Mouse (Mus musculus) heart, embryonic 14.5 days (tissue): ENCODE results near the gene Mecom. TPM values are rescaled to one million over a fixed set of nuclear protein-coding genes. Genes with fewer than 3 reads are reported as not detected.

Experiments
- ATAC-seq: fragments of 200-750 bp; cut with Nextera tagmentation; 2 replicates; pipeline ENCODE4 v1.8.0; 2017; ENCODE audit warnings: low read depth, moderate TSS enrichment; ENCODE audit not compliant: insufficient number of reproducible peaks, insufficient read depth, low FRiP score
- H3K27ac ChIP-seq, 2 experiments: fragments of 200-500 bp in 1 of 2; fragments of 300-500 bp in 1 of 2; sonication (generic) in 1 of 2; replicated peaks in 1 of 2; 2 replicates each; pipeline ENCODE4 v1.5.1; 2012 to 2014; ENCODE audit warnings: low read depth in 2 of 2, low read length in 2 of 2, control low read depth in 1 of 2, mild to moderate bottlenecking in 1 of 2, mixed read lengths in 1 of 2; ENCODE audit not compliant: control insufficient read depth in 1 of 2, insufficient read depth in 1 of 2
- H3K27me3 ChIP-seq: fragments of 300-500 bp; sonication (generic); 2 replicates; pipeline ENCODE4 v1.6.1; 2014; ENCODE audit warnings: mild to moderate bottlenecking, low read length, control low read depth; ENCODE audit not compliant: control insufficient read depth, insufficient read depth
- H3K36me3 ChIP-seq: fragments of 300-500 bp; sonication (generic); 2 replicates; pipeline ENCODE4 v1.6.1; 2014; ENCODE audit warnings: mild to moderate bottlenecking, control low read depth, low read length, mixed read lengths; ENCODE audit not compliant: control insufficient read depth, insufficient read depth
- H3K4me1 ChIP-seq, 2 experiments: fragments of 200-500 bp in 1 of 2; fragments of 300-500 bp in 1 of 2; sonication (generic) in 1 of 2; 2 replicates each; pipeline ENCODE4 v1.6.1; 2012 to 2014; ENCODE audit warnings: low read length in 2 of 2, control low read depth in 1 of 2, mixed read lengths in 1 of 2; ENCODE audit not compliant: control insufficient read depth in 2 of 2, insufficient read depth in 2 of 2
- H3K4me2 ChIP-seq: fragments of 300-500 bp; sonication (generic); 2 replicates; pipeline ENCODE4 v1.6.1; 2014; ENCODE audit warnings: mild to moderate bottlenecking, low read length
- H3K4me3 ChIP-seq, 2 experiments: fragments of 200-500 bp in 1 of 2; fragments of 300-500 bp in 1 of 2; sonication (generic) in 1 of 2; 2 replicates each; pipeline ENCODE4 v1.5.1; 2012 to 2014; ENCODE audit warnings: low read length in 2 of 2, mild to moderate bottlenecking in 2 of 2, control low read depth in 1 of 2, low read depth in 1 of 2, moderate library complexity in 1 of 2; ENCODE audit not compliant: control insufficient read depth in 1 of 2, insufficient read depth in 1 of 2
- H3K9ac ChIP-seq: fragments of 300-500 bp; sonication (generic); 2 replicates; pipeline ENCODE4 v1.6.1; 2014; ENCODE audit warnings: mild to moderate bottlenecking, low read length
- H3K9me3 ChIP-seq: fragments of 300-500 bp; sonication (generic); 2 replicates; pipeline ENCODE4 v1.6.1; 2016; ENCODE audit warnings: low read length, control low read depth; ENCODE audit not compliant: control insufficient read depth
- WGBS: fragments of 180-500 bp; shearing (Covaris S2); extraction: QIAGEN DNeasy Blood & Tissue Kit; methylation state at CpG from one replicate; pipeline ENCODE4 v1.1.7; 2014; 5-methylcytosine and 5-hydroxymethylcytosine counted together
- polyA plus RNA-seq: library from polyadenylated mRNA; unstranded; fragments of >200 nt; fragmentation: Nextera tagmentation; extraction: Ambion mirVana; gene quantifications from 2 replicates; pipeline ENCODE4 v1.2.1, GENCODE M21; 2014

Gene Mecom
- polyA plus RNA-seq, 1 experiment from 2014 or later: 23.0 TPM

- no peak for ATAC-seq
- no peak overlapping the region for H3K27ac ChIP-seq
- no peak overlapping the region for H3K4me3 ChIP-seq
- H3K9me3 ChIP-seq: no peaks in the 10 kb centered on the region
- H3K4me2 ChIP-seq: no peak overlapping the region
- H3K27me3 ChIP-seq: no peaks in the 10 kb centered on the region
- 74% methylated on average over 5 of the region's 5 CpGs for WGBS
- H3K9ac ChIP-seq: no peak overlapping the region
- H3K4me1 ChIP-seq: peaks cover 0 to 8% of the 10 kb centered on the region in 2 experiments; a peak in 1 of 4 replicates
- no peaks in the 10 kb centered on the region for H3K36me3 ChIP-seq
Observed at GRCm38 (mm10) chr3:30160346-30160745, 387.5 kb downstream of the Mecom start.

GRCm38 (mm10) chr3:30157128-30157670 lies 390.6 kb downstream of the Mecom start:
- Histone ChIP-seq H3K4me1 (peaks cover 0 to 8% of the 10 kb centered on the region in 2 experiments; a peak in 1 of 4 replicates), H3K36me3 (no peaks in the 10 kb centered on the region), H3K9ac (no peak overlapping the region), H3K4me2 (no peak overlapping the region), H3K9me3 (no peaks in the 10 kb centered on the region), H3K27ac (no peak overlapping the region), H3K27me3 (no peaks in the 10 kb centered on the region), H3K4me3 (no peak overlapping the region)
- ATAC-seq: no peak
- 72% methylated on average over 7 of the region's 7 CpGs for WGBS

GRCm38 (mm10) chr3:30154390-30154789 lies 393.4 kb downstream of the Mecom start:
- H3K4me2 ChIP-seq: no peak overlapping the region
- H3K4me1 ChIP-seq: peaks cover 2 to 5% of the 10 kb centered on the region in 2 experiments; a peak in 2 of 4 replicates
- H3K4me3 ChIP-seq: no peak overlapping the region
- no peaks in the 10 kb centered on the region for H3K27me3 ChIP-seq
- 82% methylated on average over 7 of the region's 7 CpGs for WGBS
- no peaks in the 10 kb centered on the region for H3K9me3 ChIP-seq
- no peak for ATAC-seq
- H3K36me3 ChIP-seq: no peaks in the 10 kb centered on the region
- no peak overlapping the region for H3K9ac ChIP-seq
- H3K27ac ChIP-seq: no peak overlapping the region

DNA sequence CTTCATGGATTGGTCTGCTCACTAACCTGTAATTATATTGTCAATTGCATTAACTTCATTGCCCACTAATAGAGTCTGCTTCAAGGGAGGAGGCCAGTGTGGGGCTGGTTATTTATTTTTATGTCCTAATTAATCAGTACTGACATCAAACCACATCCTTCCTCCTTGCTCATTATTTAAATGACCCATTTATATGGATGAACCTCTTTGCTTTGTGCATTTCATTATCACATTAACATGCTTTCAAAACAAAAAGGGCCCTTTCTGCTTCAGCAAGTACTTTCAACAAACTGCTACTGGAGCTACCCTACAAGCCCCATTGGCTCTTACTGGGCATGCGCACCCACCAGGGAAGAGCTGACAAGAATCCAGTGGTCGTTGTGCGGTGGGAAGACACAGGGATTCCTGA lies 393.9 kb downstream of the Mecom start:
- no peaks in the 10 kb centered on the region for H3K36me3 ChIP-seq
- no peak overlapping the region for H3K4me2 ChIP-seq
- no peak overlapping the region for H3K9ac ChIP-seq
- H3K4me1 ChIP-seq: peaks cover 2 to 9% of the 10 kb centered on the region in 2 experiments; a peak in 3 of 4 replicates
- no peaks in the 10 kb centered on the region for H3K9me3 ChIP-seq
- ATAC-seq: no peak
- H3K27ac ChIP-seq: no peak overlapping the region
- no peaks in the 10 kb centered on the region for H3K27me3 ChIP-seq
- WGBS: 86% methylated on average over 3 of the region's 3 CpGs
- no peak overlapping the region for H3K4me3 ChIP-seq

DNA sequence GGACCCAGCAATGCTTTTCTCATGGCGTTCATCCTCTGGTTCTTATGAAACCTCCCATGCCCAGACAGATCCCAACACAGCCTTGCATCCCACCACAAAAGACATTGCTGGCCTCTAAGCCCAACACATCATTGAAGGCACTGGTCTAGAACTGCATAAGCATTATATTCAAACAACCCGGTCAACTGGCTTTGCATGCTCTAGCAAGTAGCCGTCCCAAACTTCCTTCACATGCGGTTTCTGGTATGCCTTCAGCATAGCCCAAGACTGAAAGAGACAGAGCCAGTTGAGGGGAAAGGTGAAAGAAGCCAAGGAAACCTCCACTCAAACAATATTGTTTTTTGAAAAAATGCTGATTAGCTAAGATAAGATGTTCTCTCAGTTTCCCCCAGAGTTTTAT lies 397.7 kb downstream of the Mecom start:
- Histone ChIP-seq H3K27ac (no peak overlapping the region), H3K4me3 (no peak overlapping the region), H3K9ac (no peak overlapping the region), H3K9me3 (no peaks in the 10 kb centered on the region), H3K36me3 (no peaks in the 10 kb centered on the region), H3K4me2 (no peak overlapping the region), H3K27me3 (no peaks in the 10 kb centered on the region), H3K4me1 (peaks cover 6 to 14% of the 10 kb centered on the region in 2 experiments)
- WGBS: 85% methylated on average over 4 of the region's 4 CpGs
- ATAC-seq: no peak

- 78% methylated on average over 8 of the region's 8 CpGs for WGBS
- Histone ChIP-seq H3K4me1 (peaks cover 9 to 21% of the 10 kb centered on the region in 2 experiments), H3K36me3 (no peaks in the 10 kb centered on the region), H3K27me3 (no peaks in the 10 kb centered on the region), H3K27ac (no peak overlapping the region), H3K9ac (no peak overlapping the region), H3K9me3 (no peaks in the 10 kb centered on the region), H3K4me2 (no peak overlapping the region), H3K4me3 (no peak overlapping the region)
- ATAC-seq: no peak
Observed at GRCm38 (mm10) chr3:30148378-30149079, 399.3 kb downstream of the Mecom start.

DNA sequence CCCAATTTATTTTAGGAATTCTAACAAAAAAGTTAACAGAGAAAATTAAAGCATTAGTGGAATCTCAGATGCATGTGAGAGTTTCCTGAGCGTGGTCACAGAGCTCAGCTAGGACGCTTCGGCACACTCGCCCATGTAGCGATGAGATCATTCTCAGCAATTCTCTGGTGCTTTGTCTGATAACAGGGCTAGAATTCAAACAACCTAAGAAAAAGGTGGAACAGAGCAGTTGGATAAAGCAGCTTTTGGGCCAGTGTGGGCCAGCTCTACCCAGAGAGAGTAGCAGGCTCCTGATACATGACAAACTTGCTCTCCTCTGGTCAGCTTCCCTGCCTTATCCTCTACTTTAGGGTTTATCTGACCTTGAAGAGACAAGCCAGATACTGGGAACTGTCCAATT lies 402.8 kb downstream of the Mecom start:
- Histone ChIP-seq H3K36me3 (no peaks in the 10 kb centered on the region), H3K27ac (no peak overlapping the region; a peak in 1 of 4 replicates), H3K4me1 (peaks cover 9 to 21% of the 10 kb centered on the region in 2 experiments), H3K4me2 (no peak overlapping the region), H3K4me3 (no peak overlapping the region), H3K9me3 (no peaks in the 10 kb centered on the region), H3K9ac (no peak overlapping the region), H3K27me3 (no peaks in the 10 kb centered on the region)
- WGBS: 46% methylated on average over 5 of the region's 5 CpGs
- no peak for ATAC-seq
